Mouse (Mus musculus) limb, embryonic 12.5 days (tissue): ENCODE data around the gene Akap11. TPM values are rescaled to one million over a fixed set of nuclear protein-coding genes. Genes with fewer than 3 reads are reported as not detected.

Experiments
- ATAC-seq: fragments of 200-750 bp; cut with Nextera tagmentation; 2 replicates; pipeline ENCODE4 v1.8.0; 2017; ENCODE audit warnings: low read depth, moderate TSS enrichment; ENCODE audit not compliant: insufficient number of reproducible peaks, insufficient read depth, low FRiP score, low TSS enrichment
- H3K27ac ChIP-seq: fragments of 300-500 bp; sonication (generic); 2 replicates; pipeline ENCODE4 v1.5.1; 2016; ENCODE audit warnings: mild to moderate bottlenecking, moderate library complexity
- H3K27me3 ChIP-seq: fragments of 300-500 bp; sonication (generic); 2 replicates; pipeline ENCODE4 v1.6.1; 2016; ENCODE audit warnings: mild to moderate bottlenecking, moderate library complexity
- H3K36me3 ChIP-seq: fragments of 300-500 bp; sonication (generic); 2 replicates; pipeline ENCODE4 v1.6.1; 2016; ENCODE audit warnings: mild to moderate bottlenecking, moderate library complexity
- H3K4me1 ChIP-seq: fragments of 300-500 bp; sonication (generic); replicated peaks from 2 replicates; pipeline ENCODE4 v1.6.1; 2016
- H3K4me2 ChIP-seq: fragments of 300-500 bp; sonication (generic); 2 replicates; pipeline ENCODE4 v1.6.1; 2016; ENCODE audit warnings: mild to moderate bottlenecking, moderate library complexity
- H3K4me3 ChIP-seq: fragments of 300-500 bp; sonication (generic); replicated peaks from 2 replicates; pipeline ENCODE4 v1.5.1; 2016; ENCODE audit warnings: mild to moderate bottlenecking
- H3K9ac ChIP-seq: fragments of 300-500 bp; sonication (generic); replicated peaks from 2 replicates; pipeline ENCODE4 v1.6.1; 2016; ENCODE audit warnings: mild to moderate bottlenecking, moderate library complexity
- H3K9me3 ChIP-seq: fragments of 300-500 bp; sonication (generic); 2 replicates; pipeline ENCODE4 v1.6.1; 2016; ENCODE audit warnings: mild to moderate bottlenecking, moderate library complexity
- WGBS: fragments of 180-500 bp; shearing (Covaris S2); methylation state at CpG from one replicate; pipeline ENCODE4 v1.1.7; 2016; 5-methylcytosine and 5-hydroxymethylcytosine counted together
- polyA plus RNA-seq: library from polyadenylated mRNA; unstranded; fragments of >200 nt; fragmentation: Nextera tagmentation; extraction: Ambion mirVana; gene quantifications from 2 replicates; pipeline ENCODE4 v1.2.1, GENCODE M21; 2016

Gene Akap11
- polyA plus RNA-seq, 1 experiment from 2014 or later: 27.1 TPM

- no peak for ATAC-seq
These were observed 45.2 kb downstream of the Akap11 start for GRCm38 (mm10) chr14:78491432-78491831.

GRCm38 (mm10) chr14:78482385-78483231 lies 54.0 kb downstream of the Akap11 start:
- Histone ChIP-seq H3K27ac (no peak overlapping the region), H3K4me1 (0 out of 2 replicates have a peak, but pooled peaks cover 4% of the 10 kb centered on the region), H3K9me3 (no peaks in the 10 kb centered on the region), H3K36me3 (no peaks in the 10 kb centered on the region), H3K4me2 (peak overlapping the region; percentile 41), H3K4me3 (0 out of 2 replicates have a peak overlapping the region, but pooled peaks have one; percentile 15), H3K9ac (no peak overlapping the region; the same call in 1 of the 2 replicates), H3K27me3 (no peaks in the 10 kb centered on the region)
- peak; percentile 68; the same call in 1 of the 2 replicates for ATAC-seq
- 27% methylated on average over 14 of the region's 14 CpGs for WGBS

More at GRCm38 (mm10) chr14:78491432-78491831, 45.2 kb downstream of the Akap11 start:
- Histone ChIP-seq H3K4me2 (no peak overlapping the region), H3K4me1 (no peaks in the 10 kb centered on the region), H3K36me3 (peaks cover 41% of the 10 kb centered on the region), H3K27me3 (no peaks in the 10 kb centered on the region), H3K9me3 (no peaks in the 10 kb centered on the region), H3K4me3 (no peak overlapping the region), H3K9ac (no peak overlapping the region), H3K27ac (no peak overlapping the region)

DNA sequence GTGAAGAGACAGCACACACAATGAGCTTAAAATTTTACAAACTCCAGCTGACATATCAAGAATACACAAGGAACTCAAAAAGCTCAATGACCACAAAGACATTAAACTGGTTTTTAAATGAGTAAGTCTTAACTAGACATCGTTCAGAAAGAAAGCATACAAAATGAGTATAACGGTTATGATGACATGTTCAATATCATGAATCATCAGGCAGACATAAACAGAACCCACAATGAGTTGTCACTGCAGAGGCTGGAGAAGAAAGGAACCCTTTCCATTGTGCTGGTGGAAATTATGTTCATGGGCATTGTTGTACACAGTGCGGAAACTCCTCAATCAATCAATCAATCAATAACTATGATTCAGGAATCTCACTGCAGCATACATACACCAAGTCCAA lies 62.5 kb downstream of the Akap11 start:
- no peak for ATAC-seq
- no peak overlapping the region for H3K27ac ChIP-seq
- no peaks in the 10 kb centered on the region for H3K4me1 ChIP-seq
- no peak overlapping the region for H3K4me3 ChIP-seq
- H3K9ac ChIP-seq: no peak overlapping the region
- H3K27me3 ChIP-seq: no peaks in the 10 kb centered on the region
- no peaks in the 10 kb centered on the region for H3K9me3 ChIP-seq
- no peak overlapping the region for H3K4me2 ChIP-seq
- no peaks in the 10 kb centered on the region for H3K36me3 ChIP-seq
- WGBS: 95% methylated on average over 3 of the region's 3 CpGs

GRCm38 (mm10) chr14:78470714-78471113 lies 65.9 kb downstream of the Akap11 start:
- Histone ChIP-seq H3K9me3 (no peaks in the 10 kb centered on the region), H3K4me1 (no peaks in the 10 kb centered on the region), H3K27me3 (no peaks in the 10 kb centered on the region), H3K4me3 (no peak overlapping the region), H3K9ac (no peak overlapping the region), H3K27ac (no peak overlapping the region), H3K36me3 (no peaks in the 10 kb centered on the region), H3K4me2 (no peak overlapping the region)
- 97% methylated on average over 4 of the region's 4 CpGs for WGBS
- no peak for ATAC-seq

- Histone ChIP-seq H3K27ac (no peak overlapping the region), H3K9me3 (no peaks in the 10 kb centered on the region), H3K9ac (no peak overlapping the region), H3K4me2 (no peak overlapping the region), H3K4me1 (no peaks in the 10 kb centered on the region), H3K4me3 (no peak overlapping the region), H3K36me3 (no peaks in the 10 kb centered on the region), H3K27me3 (no peaks in the 10 kb centered on the region)
- 77% methylated on average over 7 of the region's 7 CpGs for WGBS
- ATAC-seq: no peak
These were observed 67.6 kb downstream of the Akap11 start for GRCm38 (mm10) chr14:78468991-78469390.

GRCm38 (mm10) chr14:78467994-78468393 lies 68.6 kb downstream of the Akap11 start:
- Histone ChIP-seq H3K9me3 (no peaks in the 10 kb centered on the region), H3K4me2 (no peak overlapping the region), H3K36me3 (no peaks in the 10 kb centered on the region), H3K27me3 (no peaks in the 10 kb centered on the region), H3K4me1 (no peaks in the 10 kb centered on the region), H3K27ac (no peak overlapping the region), H3K9ac (no peak overlapping the region), H3K4me3 (no peak overlapping the region)
- ATAC-seq: no peak
- 89% methylated on average over 4 of the region's 4 CpGs for WGBS

DNA sequence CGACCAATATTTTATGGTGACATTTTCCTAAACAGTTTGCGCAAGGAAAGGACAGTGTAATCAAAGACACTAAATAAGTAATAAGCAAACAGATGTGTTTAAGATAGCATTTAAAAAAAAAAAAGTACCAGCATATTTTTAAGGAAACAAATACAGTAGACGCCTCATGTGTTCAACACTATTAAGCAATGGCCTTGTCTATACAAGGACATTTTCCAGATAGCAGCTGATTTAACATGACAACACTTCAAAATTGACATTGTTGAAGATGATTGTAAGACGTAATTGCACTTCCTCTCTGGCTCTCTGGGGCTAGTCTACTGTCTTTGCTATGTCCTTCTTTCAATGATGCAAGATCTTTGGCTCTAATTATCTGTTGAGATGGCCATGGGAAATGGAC lies 72.3 kb downstream of the Akap11 start:
- no peak overlapping the region for H3K4me3 ChIP-seq
- WGBS: 88% methylated on average over 4 of the region's 4 CpGs
- ATAC-seq: no peak

DNA sequence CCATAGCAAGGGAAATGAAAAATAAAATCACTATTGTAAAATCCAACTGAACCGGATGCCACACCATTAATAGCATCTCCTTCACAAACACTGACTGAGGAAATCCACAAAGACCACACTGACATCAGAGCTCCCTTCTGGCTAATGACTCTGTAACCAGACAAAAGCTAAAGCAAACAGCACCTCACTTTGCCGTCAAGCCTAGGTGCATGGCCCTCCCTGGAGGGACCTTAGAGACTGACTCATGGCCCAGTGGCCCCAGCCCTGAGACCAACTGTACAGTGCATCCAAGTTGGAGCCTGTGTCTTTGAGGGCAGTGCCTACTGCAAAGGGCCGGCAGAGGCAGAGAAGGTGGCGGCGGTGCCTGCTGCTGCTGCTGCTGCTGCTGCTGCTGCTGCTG lies 77.5 kb downstream of the Akap11 start:
- WGBS: 62% methylated on average over 5 of the region's 5 CpGs
- Histone ChIP-seq H3K36me3 (no peaks in the 10 kb centered on the region), H3K4me2 (no peak overlapping the region), H3K9ac (no peak overlapping the region), H3K4me3 (no peak overlapping the region), H3K9me3 (no peaks in the 10 kb centered on the region), H3K27ac (no peak overlapping the region), H3K27me3 (no peaks in the 10 kb centered on the region), H3K4me1 (peaks cover 6% of the 10 kb centered on the region)
- ATAC-seq: no peak

More for the DNA sequence above, 72.3 kb downstream of the Akap11 start:
- Histone ChIP-seq H3K9me3 (no peaks in the 10 kb centered on the region), H3K36me3 (no peaks in the 10 kb centered on the region), H3K27ac (no peak overlapping the region), H3K4me1 (peaks cover 3% of the 10 kb centered on the region), H3K4me2 (no peak overlapping the region), H3K27me3 (no peaks in the 10 kb centered on the region), H3K9ac (no peak overlapping the region)

DNA sequence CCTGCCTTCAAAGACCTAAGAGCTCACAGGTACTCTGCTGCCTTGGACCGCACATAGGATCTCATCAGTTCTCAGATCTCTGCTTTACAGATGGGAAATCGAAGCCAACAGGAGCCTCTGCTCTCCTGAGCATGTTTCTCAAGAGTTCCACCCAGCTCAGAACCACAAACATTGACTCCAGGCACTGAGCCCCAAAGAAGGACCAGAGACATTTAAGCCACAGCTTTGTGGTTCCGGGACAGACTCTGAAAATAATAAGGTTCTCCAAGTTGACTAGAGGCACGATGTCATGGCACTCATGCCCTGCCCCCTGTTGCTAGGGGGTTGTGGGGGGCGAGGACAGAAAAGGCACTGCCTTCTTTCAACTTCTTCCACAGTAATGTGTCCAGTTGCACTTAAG lies 77.9 kb downstream of the Akap11 start:
- peaks cover 6% of the 10 kb centered on the region for H3K4me1 ChIP-seq
- ATAC-seq: no peak
- no peak overlapping the region for H3K27ac ChIP-seq
- H3K4me2 ChIP-seq: no peak overlapping the region
- H3K4me3 ChIP-seq: no peak overlapping the region
- H3K27me3 ChIP-seq: no peaks in the 10 kb centered on the region
- no peak overlapping the region for H3K9ac ChIP-seq
- H3K9me3 ChIP-seq: no peaks in the 10 kb centered on the region
- no peaks in the 10 kb centered on the region for H3K36me3 ChIP-seq
- 84% methylated on average over 5 of the region's 5 CpGs for WGBS

- no peaks in the 10 kb centered on the region for H3K36me3 ChIP-seq
- H3K27me3 ChIP-seq: no peaks in the 10 kb centered on the region
- peaks cover 4% of the 10 kb centered on the region; the same call in 1 of the 2 replicates for H3K9me3 ChIP-seq
- H3K27ac ChIP-seq: no peak overlapping the region
- 88% methylated on average over 5 of the region's 5 CpGs for WGBS
- peaks cover 6% of the 10 kb centered on the region for H3K4me1 ChIP-seq
- H3K9ac ChIP-seq: no peak overlapping the region
- no peak overlapping the region for H3K4me3 ChIP-seq
- no peak for ATAC-seq
- no peak overlapping the region for H3K4me2 ChIP-seq
These were observed 81.6 kb downstream of the Akap11 start for GRCm38 (mm10) chr14:78454970-78455369.

- ATAC-seq: no peak
- Histone ChIP-seq H3K9ac (no peak overlapping the region), H3K27me3 (no peaks in the 10 kb centered on the region), H3K36me3 (no peaks in the 10 kb centered on the region), H3K27ac (no peak overlapping the region), H3K4me1 (no peaks in the 10 kb centered on the region), H3K4me3 (no peak overlapping the region), H3K4me2 (no peak overlapping the region), H3K9me3 (peaks cover 4% of the 10 kb centered on the region; the same call in 1 of the 2 replicates)
- 83% methylated on average over 11 of the region's 11 CpGs for WGBS
These were observed 87.7 kb downstream of the Akap11 start for GRCm38 (mm10) chr14:78448807-78449406.
